Mouse (Mus musculus) liver, postnatal 0 days (tissue): ENCODE data around the gene Pcdh15. TPM values are rescaled to one million over a fixed set of nuclear protein-coding genes. Genes with fewer than 3 reads are reported as not detected.

Experiments used
- ATAC-seq: fragments of 200-750 bp; cut with Nextera tagmentation; 2 replicates; pipeline ENCODE4 v1.8.0; 2017; ENCODE audit warnings: mild to moderate bottlenecking, moderate library complexity
- DNase-seq: peaks from one replicate; pipeline ENCODE4 v3.0.0-alpha.2; 2016
- H3K27ac ChIP-seq: fragments of 300-500 bp; sonication (generic); 2 replicates; pipeline ENCODE4 v1.5.1; 2014; ENCODE audit warnings: antibody characterized with exemption, moderate library complexity, mild to moderate bottlenecking, low read depth
- H3K27me3 ChIP-seq: fragments of 300-500 bp; sonication (generic); 2 replicates; pipeline ENCODE4 v1.6.1; 2014; ENCODE audit warnings: low read length, control low read depth, mixed read lengths; ENCODE audit not compliant: insufficient read depth
- H3K36me3 ChIP-seq: fragments of 300-500 bp; sonication (generic); replicated peaks from 2 replicates; pipeline ENCODE4 v1.6.1; 2014; ENCODE audit warnings: mild to moderate bottlenecking, control low read depth, low read length, moderate library complexity, mixed read lengths; ENCODE audit not compliant: insufficient read depth
- H3K4me1 ChIP-seq: fragments of 300-500 bp; sonication (generic); 2 replicates; pipeline ENCODE4 v1.6.1; 2014; ENCODE audit warnings: antibody characterized with exemption, mild to moderate bottlenecking, control low read depth; ENCODE audit not compliant: insufficient read depth
- H3K4me2 ChIP-seq: fragments of 300-500 bp; sonication (generic); 2 replicates; pipeline ENCODE4 v1.6.1; 2014; ENCODE audit warnings: low read depth, mild to moderate bottlenecking, low read length, moderate library complexity, mixed read lengths
- H3K4me3 ChIP-seq: fragments of 300-500 bp; sonication (generic); 2 replicates; pipeline ENCODE4 v1.5.1; 2014; ENCODE audit warnings: low read depth, low read length
- H3K9ac ChIP-seq: fragments of 300-500 bp; sonication (generic); replicated peaks from 2 replicates; pipeline ENCODE4 v1.6.1; 2014; ENCODE audit warnings: mild to moderate bottlenecking, moderate library complexity
- H3K9me3 ChIP-seq: fragments of 300-500 bp; sonication (generic); 2 replicates; pipeline ENCODE4 v1.6.1; 2016; ENCODE audit warnings: mild to moderate bottlenecking, control low read depth, low read length, mixed read lengths
- CTCF ChIP-seq: sonication (generic); IDR thresholded peaks from 2 replicates; pipeline ENCODE4 v1.5.1; 2016; ENCODE audit warnings: antibody characterized with exemption, low read depth
- EP300 ChIP-seq: IDR thresholded peaks from 2 replicates; pipeline ENCODE4 v1.6.1; 2016; ENCODE audit warnings: antibody characterized with exemption, low read depth, mild to moderate bottlenecking
- WGBS: fragments of 180-500 bp; shearing (Covaris S2); extraction: QIAGEN DNeasy Blood & Tissue Kit; methylation state at CpG from one replicate; pipeline ENCODE4 v1.1.7; 2014; ENCODE audit not compliant: insufficient replicate concordance; 5-methylcytosine and 5-hydroxymethylcytosine counted together
- polyA plus RNA-seq: library from polyadenylated mRNA; unstranded; fragments of >200 nt; fragmentation: Nextera tagmentation; extraction: Ambion mirVana; gene quantifications from 2 replicates; pipeline ENCODE4 v1.2.1, GENCODE M21; 2015

The Pcdh15 gene
- polyA plus RNA-seq, 1 experiment from 2014 or later: 0.04 TPM

DNA sequence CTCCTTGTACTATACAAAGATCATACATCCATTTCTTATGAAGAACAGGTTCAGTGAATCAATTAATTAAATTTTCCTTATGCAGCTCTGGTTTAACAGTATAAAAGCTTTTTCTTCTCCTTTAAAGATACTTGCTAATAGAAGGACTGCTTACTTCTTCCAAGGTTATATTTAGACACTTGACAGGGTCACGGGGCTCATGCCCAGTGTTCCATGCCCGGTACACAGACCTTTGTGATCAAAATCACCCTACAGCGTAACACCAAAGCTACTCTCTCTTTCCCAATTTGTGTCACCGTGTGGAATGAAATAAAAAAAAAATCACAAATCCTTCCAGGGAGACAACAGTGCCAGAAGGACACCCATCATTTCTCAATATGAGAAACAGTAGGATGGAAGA, 48.8 kb downstream of the Pcdh15 start:
- Histone ChIP-seq H3K9ac (no peak overlapping the region), H3K4me3 (no peak overlapping the region), H3K27me3 (no peaks in the 10 kb centered on the region), H3K4me2 (no peak overlapping the region), H3K27ac (no peak overlapping the region), H3K36me3 (no peaks in the 10 kb centered on the region), H3K9me3 (no peaks in the 10 kb centered on the region), H3K4me1 (no peaks in the 10 kb centered on the region)
- ATAC-seq (no peak), DNase-seq (no peak)
- 75% methylated on average over 4 of the region's 4 CpGs for WGBS
- TF ChIP-seq EP300: no peak
- no peak for TF ChIP-seq CTCF

DNA sequence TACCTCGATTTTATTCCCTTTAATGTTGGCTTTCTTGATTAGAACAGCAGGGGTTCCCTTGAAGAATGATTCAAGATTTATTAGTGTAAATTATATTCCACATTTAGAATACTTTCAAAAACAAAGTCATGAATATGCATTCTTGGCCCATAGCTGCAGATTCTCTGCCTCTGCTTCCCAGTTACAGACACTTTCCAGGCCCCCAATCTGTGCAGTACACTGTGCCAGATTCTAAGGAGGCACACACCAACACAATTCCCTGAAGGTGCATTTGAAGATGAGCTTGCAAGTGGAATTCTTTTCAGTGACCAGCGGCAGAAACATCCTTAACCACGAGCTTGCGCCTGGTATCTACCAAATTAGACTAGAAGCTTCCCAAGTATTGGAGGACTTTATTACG, 55.4 kb downstream of the Pcdh15 start:
- Histone ChIP-seq H3K27me3 (no peaks in the 10 kb centered on the region), H3K9ac (no peak overlapping the region), H3K27ac (no peak overlapping the region), H3K36me3 (no peaks in the 10 kb centered on the region), H3K4me3 (no peak overlapping the region), H3K9me3 (no peaks in the 10 kb centered on the region), H3K4me1 (no peaks in the 10 kb centered on the region), H3K4me2 (no peak overlapping the region)
- DNase-seq (no peak), ATAC-seq (no peak)
- TF ChIP-seq EP300 (no peak), CTCF (no peak)
- WGBS: 72% methylated on average over 5 of the region's 5 CpGs

DNA sequence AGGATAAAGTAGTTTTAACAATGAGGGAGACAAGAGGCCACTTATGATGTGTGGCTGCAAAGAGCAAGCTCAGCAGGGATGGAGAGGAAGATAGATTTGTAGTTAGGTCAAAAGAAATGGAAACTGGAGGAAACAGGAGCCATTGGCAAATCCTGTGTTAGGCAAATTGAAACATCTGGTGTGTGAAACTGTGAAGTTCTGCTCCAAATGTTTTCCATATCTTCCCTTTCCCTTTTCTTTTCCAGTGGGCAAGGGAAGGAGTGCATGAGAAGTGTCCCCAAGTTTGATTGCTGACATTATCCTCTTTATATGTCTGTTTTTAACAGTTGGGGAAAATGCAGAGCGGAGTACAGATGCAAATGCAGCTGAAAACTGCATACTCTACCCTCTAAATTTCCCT, 62.6 kb downstream of the Pcdh15 start:
- WGBS: 62% methylated on average over 1 of the region's 1 CpGs
- no peak for ATAC-seq

DNA sequence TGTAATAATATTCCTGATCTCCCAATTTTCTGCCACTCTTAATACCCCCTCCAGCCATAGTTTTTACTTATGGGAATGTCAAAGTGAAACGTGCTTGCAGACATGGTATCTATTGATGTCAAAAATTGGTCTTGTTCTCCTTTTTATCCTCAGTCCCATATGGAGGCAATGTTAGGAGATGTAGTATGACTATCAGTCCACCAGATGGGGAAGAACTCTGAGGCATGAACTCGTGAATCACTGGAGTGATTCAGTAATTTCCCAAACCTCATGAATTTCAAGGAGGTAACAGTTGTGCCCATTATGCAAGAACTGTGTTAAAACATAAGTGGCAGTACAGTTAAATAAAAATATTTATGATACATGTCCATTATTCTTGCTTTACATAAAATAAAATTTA, 116.9 kb downstream of the Pcdh15 start:
- Histone ChIP-seq H3K4me3 (no peak overlapping the region), H3K4me2 (no peak overlapping the region), H3K9ac (no peak overlapping the region), H3K27me3 (no peaks in the 10 kb centered on the region), H3K27ac (no peak overlapping the region), H3K4me1 (no peaks in the 10 kb centered on the region), H3K9me3 (no peaks in the 10 kb centered on the region), H3K36me3 (no peaks in the 10 kb centered on the region)
- TF ChIP-seq EP300 (no peak), CTCF (no peak)
- DNase-seq (no peak), ATAC-seq (no peak)
- 46% methylated on average over 2 of the region's 2 CpGs for WGBS

More for the DNA sequence above, 62.6 kb downstream of the Pcdh15 start:
- Histone ChIP-seq H3K27me3 (no peaks in the 10 kb centered on the region), H3K36me3 (no peaks in the 10 kb centered on the region), H3K4me1 (no peaks in the 10 kb centered on the region), H3K27ac (no peak overlapping the region), H3K9ac (no peak overlapping the region), H3K4me2 (no peak overlapping the region), H3K4me3 (no peak overlapping the region), H3K9me3 (no peaks in the 10 kb centered on the region)
- TF ChIP-seq EP300 (no peak), CTCF (no peak)
- no peak for DNase-seq

DNA sequence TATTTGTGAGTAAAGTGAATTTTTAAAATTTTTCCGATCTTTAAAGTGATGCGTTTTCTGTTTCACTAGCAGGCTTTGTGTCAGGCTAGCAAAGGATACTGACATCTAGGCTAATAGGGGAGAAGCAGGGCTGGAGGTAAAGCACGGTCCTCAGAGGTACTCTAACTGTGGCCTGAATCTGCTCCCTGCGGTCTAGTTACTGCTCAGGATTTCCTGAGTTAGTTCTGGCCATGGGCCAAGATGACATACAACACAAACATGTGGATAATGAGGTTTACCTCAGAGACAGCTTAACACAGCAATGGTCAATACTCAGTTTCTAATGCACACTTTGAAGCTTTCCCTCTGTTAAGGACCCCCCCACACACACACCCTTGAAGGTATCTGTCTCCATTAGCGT, 143.2 kb downstream of the Pcdh15 start:
- Histone ChIP-seq H3K36me3 (no peaks in the 10 kb centered on the region), H3K4me3 (no peak overlapping the region), H3K9ac (no peak overlapping the region), H3K4me2 (no peak overlapping the region), H3K27me3 (no peaks in the 10 kb centered on the region), H3K9me3 (no peaks in the 10 kb centered on the region), H3K4me1 (no peaks in the 10 kb centered on the region), H3K27ac (no peak overlapping the region)
- DNase-seq (no peak), ATAC-seq (no peak)
- 70% methylated on average over 5 of the region's 5 CpGs for WGBS
- TF ChIP-seq CTCF: no peak
- TF ChIP-seq EP300: no peak

DNA sequence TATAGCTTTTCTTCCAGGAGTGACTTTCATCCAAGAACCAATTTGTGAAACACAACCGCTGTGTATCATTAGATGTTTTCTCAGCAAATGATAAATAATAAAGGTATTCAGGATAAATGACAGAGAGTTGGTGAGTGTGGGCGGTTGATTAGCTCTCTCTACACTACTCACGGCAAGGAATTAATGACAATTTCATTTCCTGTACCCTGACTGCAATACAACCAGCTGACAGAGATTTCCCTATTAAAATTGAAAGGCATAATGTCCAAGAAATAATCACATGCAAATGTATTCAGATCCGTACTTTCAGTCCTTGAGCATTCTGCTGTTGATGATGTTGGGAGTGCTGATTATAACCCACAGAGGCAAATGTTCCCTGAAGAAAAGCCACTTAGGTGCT, 181.3 kb downstream of the Pcdh15 start:
- WGBS: 74% methylated on average over 4 of the region's 4 CpGs
- no peak overlapping the region for H3K4me3 ChIP-seq
- no peak for DNase-seq
- no peaks in the 10 kb centered on the region for H3K4me1 ChIP-seq
- TF ChIP-seq EP300: no peak
- no peak for TF ChIP-seq CTCF
- H3K4me2 ChIP-seq: no peak overlapping the region
- no peaks in the 10 kb centered on the region for H3K9me3 ChIP-seq
- no peaks in the 10 kb centered on the region for H3K36me3 ChIP-seq
- no peaks in the 10 kb centered on the region for H3K27me3 ChIP-seq
- no peak overlapping the region for H3K27ac ChIP-seq
- ATAC-seq: no peak
- no peak overlapping the region for H3K9ac ChIP-seq

DNA sequence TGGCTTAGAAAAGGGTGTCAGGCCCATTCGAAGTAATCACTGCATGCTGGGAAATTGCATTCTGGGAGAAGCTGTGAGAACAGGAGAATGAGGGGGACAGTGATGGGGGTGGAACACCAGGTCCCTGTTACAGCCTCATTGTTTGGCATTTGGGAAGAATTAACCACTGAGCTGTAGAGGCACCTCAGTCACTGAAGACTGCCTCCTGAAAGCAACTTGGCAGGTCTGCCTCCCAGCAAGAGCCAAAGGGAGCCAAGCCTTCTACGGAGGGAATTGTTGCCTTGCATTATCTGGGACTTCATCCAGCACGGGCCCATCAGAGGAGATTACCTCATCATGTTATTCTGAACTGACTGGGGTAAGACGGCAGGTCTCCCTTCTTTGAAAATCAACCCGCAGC, 197.3 kb downstream of the Pcdh15 start:
- no peak overlapping the region for H3K9ac ChIP-seq
- H3K27ac ChIP-seq: no peak overlapping the region
- no peak overlapping the region for H3K4me3 ChIP-seq
- no peaks in the 10 kb centered on the region for H3K4me1 ChIP-seq
- no peak for ATAC-seq
- no peaks in the 10 kb centered on the region for H3K9me3 ChIP-seq
- no peak for DNase-seq
- no peaks in the 10 kb centered on the region for H3K36me3 ChIP-seq
- no peak overlapping the region for H3K4me2 ChIP-seq
- no peak for TF ChIP-seq EP300
- TF ChIP-seq CTCF: no peak
- WGBS: 61% methylated on average over 5 of the region's 5 CpGs
- H3K27me3 ChIP-seq: no peaks in the 10 kb centered on the region
